Mouse (Mus musculus) forebrain, embryonic 15.5 days (tissue): Measurements from ENCODE around the gene Dapp1. TPM values are rescaled to one million over a fixed set of nuclear protein-coding genes. Genes with fewer than 3 reads are reported as not detected.
"Not testable (repeated sequence)": the region's sequence is repeated elsewhere in the genome, so short reads cannot be mapped to it uniquely, and the experiment has no call there.

Source experiments
- ATAC-seq: fragments of 200-750 bp; cut with Nextera tagmentation; replicated peaks from 2 replicates; pipeline ENCODE4 v1.8.0; 2017; ENCODE audit warnings: mild to moderate bottlenecking, moderate TSS enrichment, moderate library complexity
- H3K27ac ChIP-seq: fragments of 300-500 bp; sonication (generic); replicated peaks from 2 replicates; pipeline ENCODE4 v1.5.1; 2015; ENCODE audit warnings: mild to moderate bottlenecking, inconsistent platforms
- H3K27me3 ChIP-seq: fragments of 300-500 bp; sonication (generic); 2 replicates; pipeline ENCODE4 v1.6.1; 2015; ENCODE audit warnings: inconsistent platforms
- H3K36me3 ChIP-seq: fragments of 300-500 bp; sonication (generic); 2 replicates; pipeline ENCODE4 v1.6.1; 2015; ENCODE audit warnings: mild to moderate bottlenecking, inconsistent platforms
- H3K4me1 ChIP-seq: fragments of 300-500 bp; sonication (generic); 2 replicates; pipeline ENCODE4 v1.6.1; 2015; ENCODE audit warnings: inconsistent platforms
- H3K4me2 ChIP-seq: fragments of 300-500 bp; sonication (generic); replicated peaks from 2 replicates; pipeline ENCODE4 v1.6.1; 2015; ENCODE audit warnings: mild to moderate bottlenecking, inconsistent platforms
- H3K4me3 ChIP-seq: fragments of 300-500 bp; sonication (generic); 2 replicates; pipeline ENCODE4 v1.5.1; 2015; ENCODE audit warnings: mild to moderate bottlenecking, inconsistent platforms
- H3K9ac ChIP-seq: fragments of 300-500 bp; sonication (generic); replicated peaks from 2 replicates; pipeline ENCODE4 v1.6.1; 2015; ENCODE audit warnings: mild to moderate bottlenecking, inconsistent platforms
- H3K9me3 ChIP-seq: fragments of 300-500 bp; sonication (generic); 2 replicates; pipeline ENCODE4 v1.6.1; 2016; ENCODE audit warnings: inconsistent platforms
- WGBS: fragments of 180-500 bp; shearing (Covaris S2); methylation state at CpG from one replicate; pipeline ENCODE4 v1.1.7; 2015; ENCODE audit warnings: mixed read lengths; 5-methylcytosine and 5-hydroxymethylcytosine counted together
- polyA plus RNA-seq: library from polyadenylated mRNA; unstranded; fragments of >200 nt; fragmentation: Nextera tagmentation; extraction: Ambion mirVana; gene quantifications from 2 replicates; pipeline ENCODE4 v1.2.1, GENCODE M21; 2015

Gene Dapp1
- polyA plus RNA-seq, 1 experiment from 2014 or later: 4.3 TPM

GRCm38 (mm10) chr3:137963508-137963907 is 17.8 kb downstream of the Dapp1 start:
- H3K36me3 ChIP-seq: no peaks in the 10 kb centered on the region
- H3K27ac ChIP-seq: no peak overlapping the region
- no peaks in the 10 kb centered on the region for H3K4me1 ChIP-seq
- no peak overlapping the region for H3K4me2 ChIP-seq
- no peak for ATAC-seq
- no peaks in the 10 kb centered on the region for H3K27me3 ChIP-seq
- H3K4me3 ChIP-seq: no peak overlapping the region
- H3K9me3 ChIP-seq: no peaks in the 10 kb centered on the region
- 70% methylated on average over 8 of the region's 8 CpGs for WGBS
- H3K9ac ChIP-seq: no peak overlapping the region

DNA sequence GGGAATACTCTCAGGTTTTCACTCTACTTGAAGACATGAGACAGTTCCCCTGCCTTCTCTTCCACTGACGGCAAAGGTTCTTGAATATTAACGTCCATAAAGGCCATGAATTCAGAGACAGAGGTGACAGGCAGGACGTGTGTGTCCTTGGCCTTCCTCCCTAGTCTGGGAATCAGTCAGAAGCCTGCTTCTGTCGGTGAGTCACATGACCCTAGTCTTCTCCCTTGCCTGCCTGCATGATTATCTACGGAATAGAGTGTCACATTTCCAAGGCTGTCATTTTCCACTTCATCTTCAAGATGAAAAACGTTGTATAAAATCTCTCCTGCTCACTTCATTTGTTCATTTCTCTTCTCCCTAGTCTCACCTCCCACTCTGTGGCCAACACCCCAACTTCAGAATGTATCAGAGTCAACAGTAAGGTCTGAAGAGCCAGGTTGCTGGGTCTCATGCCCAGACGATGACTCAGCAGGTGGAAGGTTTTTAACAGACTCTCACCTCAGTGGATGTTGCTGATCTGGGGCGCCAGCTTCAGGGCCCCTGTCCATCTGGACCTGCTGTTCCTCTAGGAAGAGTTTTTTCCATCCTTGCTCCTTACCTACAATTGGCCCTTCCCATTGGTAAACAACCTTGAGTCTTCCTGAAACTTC is 19.5 kb downstream of the Dapp1 start:
- no peak overlapping the region for H3K4me3 ChIP-seq
- no peak overlapping the region for H3K27ac ChIP-seq
- no peak overlapping the region for H3K9ac ChIP-seq
- no peaks in the 10 kb centered on the region for H3K27me3 ChIP-seq
- H3K9me3 ChIP-seq: no peaks in the 10 kb centered on the region
- H3K4me1 ChIP-seq: no peaks in the 10 kb centered on the region
- 70% methylated on average over 8 of the region's 8 CpGs for WGBS
- H3K36me3 ChIP-seq: no peaks in the 10 kb centered on the region
- no peak overlapping the region for H3K4me2 ChIP-seq
- ATAC-seq: no peak

GRCm38 (mm10) chr3:137959456-137959855 is 21.9 kb downstream of the Dapp1 start:
- no peaks in the 10 kb centered on the region for H3K27me3 ChIP-seq
- no peaks in the 10 kb centered on the region for H3K9me3 ChIP-seq
- ATAC-seq: no peak
- no peak overlapping the region for H3K4me2 ChIP-seq
- 68% methylated on average over 4 of the region's 4 CpGs for WGBS
- no peak overlapping the region for H3K9ac ChIP-seq
- H3K27ac ChIP-seq: no peak overlapping the region
- H3K4me1 ChIP-seq: peaks cover 4% of the 10 kb centered on the region
- no peak overlapping the region for H3K4me3 ChIP-seq
- no peaks in the 10 kb centered on the region for H3K36me3 ChIP-seq

- no peak overlapping the region for H3K9ac ChIP-seq
- no peaks in the 10 kb centered on the region for H3K36me3 ChIP-seq
- no peaks in the 10 kb centered on the region for H3K9me3 ChIP-seq
- H3K27me3 ChIP-seq: no peaks in the 10 kb centered on the region
- no peak overlapping the region for H3K27ac ChIP-seq
- 96% methylated on average over 4 of the region's 4 CpGs for WGBS
- no peak overlapping the region for H3K4me2 ChIP-seq
- no peak for ATAC-seq
- no peak overlapping the region for H3K4me3 ChIP-seq
- H3K4me1 ChIP-seq: peaks cover 4% of the 10 kb centered on the region
These were observed 23.0 kb downstream of the Dapp1 start for GRCm38 (mm10) chr3:137958352-137958751.

DNA sequence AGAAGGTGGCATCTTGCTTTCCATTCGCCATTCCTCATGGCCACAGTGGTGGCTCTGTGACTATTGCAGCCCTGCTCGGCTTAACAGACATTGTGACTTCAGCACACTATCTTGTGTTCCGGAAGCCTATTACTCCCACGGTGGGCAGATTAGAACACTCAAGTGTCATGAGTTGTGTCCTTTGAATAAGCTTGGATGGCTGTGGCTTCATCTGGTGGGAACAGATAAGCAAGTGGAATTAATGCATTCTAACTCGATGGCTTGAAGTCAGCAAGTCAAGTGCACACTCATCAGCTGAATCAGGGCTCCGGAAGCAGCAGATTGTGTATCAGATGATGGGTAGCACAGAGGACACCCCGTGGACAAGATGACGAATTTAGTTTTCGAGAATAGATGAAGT is 23.5 kb downstream of the Dapp1 start:
- Histone ChIP-seq H3K4me2 (no peak overlapping the region), H3K27me3 (no peaks in the 10 kb centered on the region), H3K9ac (no peak overlapping the region), H3K9me3 (no peaks in the 10 kb centered on the region), H3K4me1 (peaks cover 7% of the 10 kb centered on the region), H3K4me3 (no peak overlapping the region), H3K27ac (no peak overlapping the region), H3K36me3 (no peaks in the 10 kb centered on the region)
- ATAC-seq: no peak
- whole genome bisulfite sequencing: 92% methylated on average over 9 of the region's 9 CpGs

DNA sequence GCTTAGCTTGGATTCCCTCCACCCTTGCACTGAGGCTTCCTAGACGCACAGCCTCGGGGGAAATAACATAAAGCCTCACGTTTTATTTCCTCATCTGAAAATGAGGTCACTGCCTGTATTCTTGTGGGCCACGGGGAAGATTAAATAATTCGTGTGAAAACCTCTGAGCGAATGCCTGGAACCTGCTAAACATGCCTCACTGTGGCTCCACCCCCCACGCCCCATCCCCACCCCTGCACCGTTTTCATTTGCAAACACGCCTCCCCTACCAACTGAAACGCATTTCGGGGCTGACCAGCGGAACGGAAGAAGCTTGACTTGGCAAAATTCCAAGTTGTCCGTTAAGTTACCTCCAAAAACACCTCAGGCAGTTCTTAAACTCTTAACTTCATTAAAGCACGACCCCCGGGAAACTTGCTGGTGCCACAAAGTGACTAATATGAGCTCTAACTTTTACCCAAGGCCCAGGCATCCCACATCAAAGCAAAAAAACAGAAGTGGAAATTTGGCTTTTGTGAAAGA is 25.7 kb downstream of the Dapp1 start:
- Histone ChIP-seq H3K4me2 (peak overlapping the region; percentile 29), H3K4me3 (no peak overlapping the region)
- 25% methylated on average over 16 of the region's 16 CpGs for WGBS

GRCm38 (mm10) chr3:137954256-137954916 is 27.0 kb downstream of the Dapp1 start:
- no peak for ATAC-seq
- no peak overlapping the region for H3K4me2 ChIP-seq
- 70% methylated on average over 23 of the region's 23 CpGs for WGBS
- H3K9ac ChIP-seq: no peak overlapping the region
- H3K4me3 ChIP-seq: no peak overlapping the region
- H3K36me3 ChIP-seq: no peaks in the 10 kb centered on the region
- peaks cover 10% of the 10 kb centered on the region for H3K4me1 ChIP-seq
- H3K9me3 ChIP-seq: no peaks in the 10 kb centered on the region
- H3K27me3 ChIP-seq: no peaks in the 10 kb centered on the region
- no peak overlapping the region for H3K27ac ChIP-seq

More for the DNA sequence above, 25.7 kb downstream of the Dapp1 start:
- Histone ChIP-seq H3K27me3 (no peaks in the 10 kb centered on the region), H3K9ac (no peak overlapping the region), H3K4me1 (peaks cover 10% of the 10 kb centered on the region), H3K9me3 (no peaks in the 10 kb centered on the region), H3K36me3 (no peaks in the 10 kb centered on the region), H3K27ac (no peak overlapping the region)
- ATAC-seq: no peak

DNA sequence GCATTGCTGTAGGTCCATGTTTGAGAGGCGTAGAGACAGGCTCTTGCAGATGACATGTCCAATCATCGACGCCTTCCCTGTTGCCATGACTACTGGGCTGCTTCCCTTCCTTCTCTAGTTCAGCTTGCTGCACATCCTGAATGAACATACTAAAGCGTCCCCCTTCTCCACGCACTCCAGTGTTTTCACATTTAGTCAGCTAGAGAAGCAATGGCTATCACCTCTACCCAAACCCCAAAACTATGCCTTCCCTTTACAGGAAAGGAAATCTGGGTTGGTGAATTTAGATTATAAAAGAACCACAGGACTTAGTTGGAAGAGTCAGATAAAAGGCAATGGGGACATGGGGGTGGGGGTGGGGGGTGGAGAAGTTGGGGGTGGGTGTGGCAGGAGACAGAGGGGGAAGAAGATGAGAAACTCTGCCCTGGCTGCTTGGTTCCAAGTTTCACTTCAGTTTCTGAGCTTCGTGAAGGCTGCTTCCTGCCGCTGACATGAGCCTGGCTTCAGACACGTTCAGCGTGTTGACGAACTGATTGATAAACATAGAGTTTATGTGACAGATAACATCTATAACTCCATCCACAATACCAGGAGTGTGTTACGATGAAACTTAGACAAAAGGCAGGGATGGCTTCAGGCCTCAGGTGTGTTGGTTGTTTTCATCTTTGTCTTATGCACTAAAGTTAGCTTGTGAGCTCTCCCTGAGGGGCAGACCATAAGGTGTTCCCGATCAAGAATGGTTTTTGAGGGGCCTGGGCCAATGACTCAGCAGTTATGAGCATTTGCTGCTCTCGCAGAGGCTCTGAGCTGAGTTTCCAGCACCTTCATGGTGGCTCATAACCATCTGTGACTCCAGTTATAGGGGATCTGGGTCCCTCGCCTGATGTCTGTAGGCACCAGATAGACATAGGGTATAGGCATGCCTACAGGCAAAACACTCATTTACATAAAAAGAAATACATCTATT is 28.1 kb downstream of the Dapp1 start:
- 72% methylated on average over 14 of the region's 14 CpGs for WGBS
- H3K36me3 ChIP-seq: no peaks in the 10 kb centered on the region
- H3K4me2 ChIP-seq: no peak overlapping the region
- peaks cover 10% of the 10 kb centered on the region for H3K4me1 ChIP-seq
- no peak overlapping the region for H3K4me3 ChIP-seq
- no peaks in the 10 kb centered on the region for H3K27me3 ChIP-seq
- H3K27ac ChIP-seq: peak overlapping the region; percentile 55
- ATAC-seq: peak; percentile 92
- no peak overlapping the region for H3K9ac ChIP-seq
- H3K9me3 ChIP-seq: no peaks in the 10 kb centered on the region

- Histone ChIP-seq H3K9ac (no peak overlapping the region), H3K4me3 (no peak overlapping the region), H3K27me3 (no peaks in the 10 kb centered on the region), H3K27ac (peak overlapping the region; percentile 55), H3K9me3 (no peaks in the 10 kb centered on the region), H3K4me1 (peaks cover 10% of the 10 kb centered on the region), H3K4me2 (no peak overlapping the region), H3K36me3 (no peaks in the 10 kb centered on the region)
- peak; percentile 57 for ATAC-seq
- WGBS: 84% methylated on average over 4 of the region's 4 CpGs
These were observed 29.0 kb downstream of the Dapp1 start for GRCm38 (mm10) chr3:137952225-137952913.

- ATAC-seq: no peak
- Histone ChIP-seq H3K27ac (no peak overlapping the region), H3K4me1 (peaks cover 10% of the 10 kb centered on the region), H3K9me3 (no peaks in the 10 kb centered on the region), H3K27me3 (no peaks in the 10 kb centered on the region), H3K36me3 (no peaks in the 10 kb centered on the region), H3K4me3 (no peak overlapping the region), H3K9ac (no peak overlapping the region), H3K4me2 (no peak overlapping the region)
- 55% methylated on average over 7 of the region's 7 CpGs for WGBS
These were observed 29.5 kb downstream of the Dapp1 start for GRCm38 (mm10) chr3:137951819-137952218.

DNA sequence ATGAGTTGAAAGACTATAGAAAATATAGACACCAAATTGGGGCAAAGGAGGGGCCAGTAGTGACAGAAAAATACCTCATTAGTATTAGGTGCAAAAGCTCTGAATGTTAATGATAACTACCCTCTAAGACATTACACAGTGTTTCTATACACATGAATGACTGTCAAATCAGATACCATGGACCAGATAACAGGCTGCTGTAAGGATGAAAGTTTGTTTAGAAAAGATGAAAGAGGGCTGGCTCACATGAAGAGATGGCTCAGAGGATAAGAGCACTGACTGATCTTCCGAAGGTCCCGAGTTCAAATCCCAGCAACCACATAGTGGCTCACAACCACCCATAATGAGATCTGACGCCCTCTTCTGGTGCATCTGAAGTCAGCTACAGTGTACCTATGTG is 30.0 kb downstream of the Dapp1 start:
- not testable (repeated sequence) for H3K9me3 ChIP-seq, H3K4me1 ChIP-seq, H3K27ac ChIP-seq, H3K9ac ChIP-seq, H3K36me3 ChIP-seq, H3K4me3 ChIP-seq, H3K4me2 ChIP-seq, ATAC-seq, H3K27me3 ChIP-seq
- WGBS: 92% methylated on average over 3 of the region's 3 CpGs
